Mouse (Mus musculus) myocyte (in vitro differentiated cells): ENCODE results near the gene Dusp15. TPM values are rescaled to one million over a fixed set of nuclear protein-coding genes. Genes with fewer than 3 reads are reported as not detected.

Experiments used
- H3K27me3 ChIP-seq: one replicate; pipeline ENCODE4 v1.6.1; 2011; ENCODE audit not compliant: control insufficient read depth, insufficient read depth, insufficient read length
- H3K36me3 ChIP-seq: one replicate; pipeline ENCODE4 v1.6.1; 2011; ENCODE audit not compliant: control insufficient read depth, insufficient read depth
- H3K4me2 ChIP-seq: one replicate; pipeline ENCODE4 v1.6.1; 2011; ENCODE audit warnings: low read depth, control low read depth
- H3K4me3 ChIP-seq: one replicate; pipeline ENCODE4 v1.5.1; 2011; ENCODE audit warnings: mild to moderate bottlenecking, control low read depth, moderate library complexity
- H3K79me2 ChIP-seq: one replicate; pipeline ENCODE4 v1.6.1; 2011; ENCODE audit not compliant: control insufficient read depth, insufficient read depth
- H3ac ChIP-seq: one replicate; pipeline ENCODE4 v1.6.1; 2011; ENCODE audit not compliant: control insufficient read depth, insufficient read length
- CEBPB ChIP-seq: IDR thresholded peaks from 2 replicates; pipeline ENCODE4 v1.6.1; 2011; ENCODE audit warnings: mild to moderate bottlenecking, moderate library complexity; ENCODE audit not compliant: poor library complexity, insufficient read depth, severe bottlenecking
- E2F4 ChIP-seq: IDR thresholded peaks from one replicate; pipeline ENCODE4 v1.6.1; 2011; ENCODE audit warnings: mild to moderate bottlenecking, control low read depth, moderate library complexity; ENCODE audit not compliant: insufficient read depth
- MAX ChIP-seq: IDR thresholded peaks from one replicate; pipeline ENCODE4 v1.6.1; 2011; ENCODE audit warnings: low read depth, mild to moderate bottlenecking, control low read depth
- MYOD1 ChIP-seq, 3 experiments: IDR thresholded peaks; one replicate each; pipeline ENCODE4 v1.6.1; 2011; ENCODE audit warnings: control low read depth in 2 of 3, low read depth in 2 of 3, mild to moderate bottlenecking in 2 of 3, moderate library complexity in 1 of 3; ENCODE audit not compliant: insufficient read length in 2 of 3, control insufficient read depth in 1 of 3
- MYOG ChIP-seq, 3 experiments: IDR thresholded peaks; one replicate each; pipeline ENCODE4 v1.6.1; 2011; ENCODE audit warnings: control low read depth in 2 of 3, low read depth in 2 of 3, mild to moderate bottlenecking in 2 of 3; ENCODE audit not compliant: insufficient read length in 2 of 3, control insufficient read depth in 1 of 3, insufficient read depth in 1 of 3
- POLR2A ChIP-seq: IDR thresholded peaks from one replicate; pipeline ENCODE4 v1.6.1; 2011; ENCODE audit warnings: low read depth, mild to moderate bottlenecking, control low read depth, moderate library complexity; ENCODE audit not compliant: insufficient read length
- POLR2AphosphoS2 ChIP-seq: IDR thresholded peaks from one replicate; pipeline ENCODE4 v1.6.1; 2011; ENCODE audit warnings: low read depth, control low read depth; ENCODE audit not compliant: insufficient read length
- REST ChIP-seq: IDR thresholded peaks from one replicate; pipeline ENCODE4 v1.6.1; 2011; ENCODE audit warnings: mild to moderate bottlenecking, control low read depth, moderate library complexity; ENCODE audit not compliant: insufficient read depth, insufficient read length
- SRF ChIP-seq: IDR thresholded peaks from one replicate; pipeline ENCODE4 v1.6.1; 2011; ENCODE audit warnings: low read depth; ENCODE audit not compliant: control insufficient read depth, insufficient read length
- TCF12 ChIP-seq: IDR thresholded peaks from one replicate; pipeline ENCODE4 v1.6.1; 2011; ENCODE audit warnings: mild to moderate bottlenecking, control low read depth; ENCODE audit not compliant: poor library complexity, insufficient read depth, severe bottlenecking
- TCF3 ChIP-seq: IDR thresholded peaks from one replicate; pipeline ENCODE4 v1.6.1; 2011; ENCODE audit warnings: low read depth, control low read depth; ENCODE audit not compliant: insufficient read length
- USF1 ChIP-seq: IDR thresholded peaks from one replicate; pipeline ENCODE4 v1.6.1; 2011; ENCODE audit warnings: low read depth, mild to moderate bottlenecking, control low read depth, moderate library complexity
- polyA plus RNA-seq: library from polyadenylated mRNA; unstranded; fragments of >200 nt; fragmentation: generic; extraction: Trizol; gene quantifications from one replicate; pipeline ENCODE4 v1.2.1, GENCODE M21; 2012; ENCODE audit warnings: missing spikeins

Dusp15 gene
- polyA plus RNA-seq: 0.02 TPM

DNA sequence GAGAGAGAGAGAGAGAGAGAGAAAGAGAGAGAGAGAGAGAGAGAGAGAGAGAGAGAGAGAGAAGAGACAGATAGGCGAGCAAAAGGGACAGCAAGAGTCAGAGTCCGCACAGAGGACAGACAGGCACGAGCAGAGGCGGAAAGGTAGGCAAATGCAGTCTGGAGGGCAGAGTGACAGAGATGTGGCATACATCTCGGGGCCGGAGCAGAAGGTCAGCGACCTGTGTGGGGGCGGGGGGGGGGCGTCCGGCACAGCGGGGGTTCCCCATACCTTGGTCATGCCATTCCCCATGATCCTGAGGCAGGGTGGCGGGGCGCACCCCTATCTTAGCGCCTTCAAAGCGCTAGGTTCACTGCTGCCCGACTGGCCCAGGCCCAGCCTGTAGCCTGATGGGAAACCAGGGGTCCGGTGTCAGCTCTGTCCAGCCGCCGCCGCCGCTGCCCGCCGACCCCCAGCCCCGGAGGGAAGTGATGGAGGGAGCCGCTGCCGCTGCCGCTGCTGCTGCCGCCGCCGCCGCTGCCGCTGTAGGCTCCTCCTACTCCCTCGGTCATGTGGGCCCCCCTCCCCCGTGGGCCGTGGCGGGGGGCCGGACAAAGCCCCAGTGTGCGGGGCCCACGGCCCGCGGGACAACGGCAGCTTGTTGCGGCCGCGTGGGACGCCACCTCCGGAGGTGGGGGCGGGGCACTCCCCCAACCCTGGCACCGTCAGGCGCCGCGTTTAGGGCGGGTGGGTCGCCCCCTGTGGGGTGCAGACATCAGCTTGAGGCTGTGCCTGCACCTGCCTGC, at the start of gene Dusp15:
TSS of gene Dusp15 (minus strand) at position 634 of the 785 bp plus-strand sequence.
- no peak within 1 kb of the TSS for H3ac ChIP-seq
- H3K4me3 ChIP-seq: no peak within 1 kb of the TSS
- TF ChIP-seq CEBPB: no peak
- no peak for TF ChIP-seq POLR2A
- TF ChIP-seq USF1: no peak
- TF ChIP-seq MYOD1 (IDR thresholded peaks at IDR 0.05; ENCODE audit: control insufficient read depth in 1 of 3, insufficient read length in 2 of 3, low read depth in 2 of 3): no peak
- no peak for TF ChIP-seq REST
- TF ChIP-seq MYOG (IDR thresholded peaks at IDR 0.05; ENCODE audit: control insufficient read depth in 1 of 3, insufficient read depth in 1 of 3, insufficient read length in 2 of 3, low read depth in 2 of 3): no peak
- no peak for TF ChIP-seq POLR2AphosphoS2
- TF ChIP-seq SRF: no peak
- no peak for TF ChIP-seq TCF3
- TF ChIP-seq TCF12: no peak
- TF ChIP-seq E2F4: no peak
- TF ChIP-seq MAX: no peak
- no peaks in the 10 kb centered on the region for H3K79me2 ChIP-seq
- H3K4me2 ChIP-seq: peak within 1 kb of the TSS; percentile 18
- no peaks in the 10 kb centered on the region for H3K36me3 ChIP-seq
- H3K27me3 ChIP-seq: peaks cover 70% of the 10 kb centered on the region

DNA sequence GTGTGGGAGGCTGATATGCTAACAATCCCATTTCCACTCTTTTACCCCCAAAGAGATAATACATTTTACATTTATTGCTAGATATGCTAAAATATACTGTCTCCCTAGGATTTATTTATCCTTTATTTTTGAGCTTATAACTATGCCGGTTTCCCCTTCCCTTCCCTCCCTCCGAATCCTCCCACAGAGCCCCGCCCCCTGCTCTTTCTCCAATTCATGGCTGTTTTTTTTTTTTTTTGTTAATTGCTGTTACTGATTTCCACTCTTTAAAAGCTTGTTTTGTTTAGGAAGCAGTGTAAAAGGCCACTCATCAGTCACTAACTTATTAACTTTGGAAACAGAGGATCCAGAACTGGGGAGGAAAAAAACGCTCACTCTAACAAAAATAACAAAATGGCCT, 45.5 kb upstream of the Dusp15 start:
- no peaks in the 10 kb centered on the region for H3K79me2 ChIP-seq
- H3K27me3 ChIP-seq: peaks cover 28% of the 10 kb centered on the region
- H3K36me3 ChIP-seq: no peaks in the 10 kb centered on the region
- TF ChIP-seq POLR2AphosphoS2 (no peak), MYOD1 (IDR thresholded peaks at IDR 0.05; ENCODE audit: control insufficient read depth in 1 of 3, insufficient read length in 2 of 3, low read depth in 2 of 3) (no peak), TCF3 (no peak), MAX (no peak), POLR2A (no peak), CEBPB (no peak), TCF12 (no peak), REST (no peak), SRF (no peak), MYOG (IDR thresholded peaks at IDR 0.05; ENCODE audit: control insufficient read depth in 1 of 3, insufficient read depth in 1 of 3, insufficient read length in 2 of 3, low read depth in 2 of 3) (no peak), USF1 (no peak), E2F4 (no peak)
- no peak overlapping the region for H3ac ChIP-seq
- H3K4me3 ChIP-seq: no peak overlapping the region
- H3K4me2 ChIP-seq: no peak overlapping the region

DNA sequence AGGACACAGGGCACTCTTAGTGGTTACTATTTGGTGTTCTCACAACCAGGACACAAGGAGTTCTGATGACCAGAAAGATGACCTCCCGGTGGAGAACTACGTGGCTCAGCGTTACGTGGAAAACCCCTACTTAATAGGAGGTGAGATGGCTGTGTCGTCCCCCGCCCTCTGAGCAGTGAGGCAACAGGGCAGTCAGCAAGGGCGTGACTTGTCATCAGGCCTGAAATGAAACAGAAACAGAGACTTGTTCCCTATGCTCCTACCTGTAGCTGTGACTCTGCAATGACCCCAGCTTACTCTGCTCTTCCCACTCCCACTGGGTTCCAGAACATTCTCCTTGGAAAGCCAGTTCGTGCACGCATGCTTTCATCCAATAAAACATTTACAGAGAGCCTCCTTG, 40.0 kb upstream of the Dusp15 start:
- no peak overlapping the region for H3ac ChIP-seq
- no peaks in the 10 kb centered on the region for H3K79me2 ChIP-seq
- TF ChIP-seq POLR2AphosphoS2 (no peak), USF1 (no peak), MYOD1 (IDR thresholded peaks at IDR 0.05; ENCODE audit: control insufficient read depth in 1 of 3, insufficient read length in 2 of 3, low read depth in 2 of 3) (no peak), CEBPB (no peak), TCF3 (no peak), MAX (no peak), E2F4 (no peak), MYOG (IDR thresholded peaks at IDR 0.05; ENCODE audit: control insufficient read depth in 1 of 3, insufficient read depth in 1 of 3, insufficient read length in 2 of 3, low read depth in 2 of 3) (no peak), REST (no peak), TCF12 (no peak), POLR2A (no peak), SRF (no peak)
- H3K4me2 ChIP-seq: no peak overlapping the region
- no peak overlapping the region for H3K4me3 ChIP-seq
- H3K36me3 ChIP-seq: no peaks in the 10 kb centered on the region
- peaks cover 67% of the 10 kb centered on the region for H3K27me3 ChIP-seq

DNA sequence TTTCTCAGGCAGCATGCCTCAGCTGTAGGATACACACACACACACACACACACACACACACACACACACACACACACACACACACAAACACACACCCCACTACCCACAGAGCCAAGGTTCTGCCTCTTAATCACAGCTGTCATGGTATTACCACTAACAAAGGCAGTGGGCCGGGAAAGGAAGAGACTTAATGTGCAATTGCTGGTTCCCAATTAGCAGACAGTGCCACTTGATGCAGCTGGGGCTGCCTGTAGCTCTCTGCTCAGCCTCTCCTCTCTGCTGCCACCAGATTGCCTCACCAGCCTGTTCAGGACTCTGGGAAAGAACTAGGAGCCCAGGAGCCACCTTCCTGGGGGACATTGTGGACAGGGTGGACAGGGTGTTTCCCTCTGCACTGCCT, 34.1 kb upstream of the Dusp15 start:
- TF ChIP-seq REST: no peak
- no peak for TF ChIP-seq MYOD1 (IDR thresholded peaks at IDR 0.05; ENCODE audit: control insufficient read depth in 1 of 3, insufficient read length in 2 of 3, low read depth in 2 of 3)
- no peak for TF ChIP-seq POLR2AphosphoS2
- no peak for TF ChIP-seq SRF
- TF ChIP-seq CEBPB: no peak
- TF ChIP-seq E2F4: no peak
- no peak for TF ChIP-seq TCF3
- no peak for TF ChIP-seq USF1
- TF ChIP-seq POLR2A: no peak
- TF ChIP-seq MYOG (IDR thresholded peaks at IDR 0.05; ENCODE audit: control insufficient read depth in 1 of 3, insufficient read depth in 1 of 3, insufficient read length in 2 of 3, low read depth in 2 of 3): no peak
- no peak for TF ChIP-seq MAX
- TF ChIP-seq TCF12: no peak
- Histone ChIP-seq H3K4me3 (no peak overlapping the region), H3K27me3 (peaks cover 83% of the 10 kb centered on the region)

More for the DNA sequence above, 34.1 kb upstream of the Dusp15 start:
- H3K4me2 ChIP-seq: no peak overlapping the region
- no peaks in the 10 kb centered on the region for H3K79me2 ChIP-seq
- H3ac ChIP-seq: no peak overlapping the region
- H3K36me3 ChIP-seq: no peaks in the 10 kb centered on the region
